Mouse (Mus musculus) bone marrow macrophage, adult 2 months (primary cell): Measurements from ENCODE around the gene Cbx4.

ENCODE experiments used
- CTCF ChIP-seq: IDR thresholded peaks from 2 replicates; pipeline ENCODE4 v1.5.1; 2012; ENCODE audit warnings: low read depth, mild to moderate bottlenecking, low read length, moderate library complexity
- POLR2A ChIP-seq: IDR thresholded peaks from 2 replicates; pipeline ENCODE4 v1.6.1; 2012; ENCODE audit warnings: mild to moderate bottlenecking, low read depth, low read length, borderline replicate concordance

- TF ChIP-seq POLR2A (no peak), CTCF (no peak)
These were observed 48.1 kb downstream of the Cbx4 start for GRCm38 (mm10) chr11:119037780-119038401.
